Mouse (Mus musculus) kidney, adult 18-20 months (tissue): ENCODE measurements at regions not wholly inside any gene's neighbourhood (a gene's known extent, or its start where the extent isn't known, plus 50 kb on each side); places are given as distances from the start of the nearest gene placed in this dataset.
"Not testable (repeated sequence)": the region's sequence is repeated elsewhere in the genome, so short reads cannot be mapped to it uniquely, and the experiment has no call there.

Experiments
- DNase-seq: peaks from one replicate; pipeline ENCODE4 v3.0.0; 2021

DNA sequence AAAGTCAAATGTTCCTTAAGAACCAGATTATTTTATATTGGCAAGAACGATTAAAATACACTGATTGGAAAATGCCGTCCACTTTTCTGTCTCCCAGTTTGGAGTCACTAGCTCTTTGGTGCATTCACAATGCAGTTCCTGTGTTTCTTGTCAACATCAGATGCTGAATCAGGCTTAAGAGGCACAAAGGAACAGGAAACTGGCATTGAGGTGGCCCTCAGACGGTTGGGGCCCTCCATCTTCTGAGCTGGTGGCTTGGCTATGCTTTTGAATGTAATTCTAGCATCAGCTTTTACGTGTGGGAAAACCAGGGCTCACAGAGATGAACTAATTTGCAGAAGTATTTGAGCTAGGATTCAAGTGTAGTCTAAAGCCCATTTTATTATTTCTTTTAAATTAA, 282.3 kb downstream of the Hace1 start:
- DNase-seq, result no peak

DNA sequence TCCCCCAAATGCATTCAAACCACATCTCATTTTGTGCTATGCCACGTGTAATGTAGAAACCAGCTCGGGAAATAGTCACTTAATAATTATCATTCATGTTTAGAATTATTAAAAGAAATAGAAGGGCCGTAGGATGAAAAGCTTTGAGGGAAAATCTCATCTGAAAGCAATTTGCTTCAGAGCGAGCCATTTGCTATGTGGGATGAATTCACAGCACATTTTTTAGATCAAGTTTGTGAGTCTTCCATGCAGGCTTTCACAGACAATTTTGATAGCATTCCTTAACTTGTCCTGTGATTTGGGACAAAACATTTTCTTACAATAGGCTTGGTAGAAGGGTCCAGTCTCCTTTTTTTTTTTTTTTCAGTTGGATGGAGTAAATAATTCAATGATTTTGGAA, 283.1 kb downstream of the Hace1 start:
- DNase-seq, result no peak

DNA sequence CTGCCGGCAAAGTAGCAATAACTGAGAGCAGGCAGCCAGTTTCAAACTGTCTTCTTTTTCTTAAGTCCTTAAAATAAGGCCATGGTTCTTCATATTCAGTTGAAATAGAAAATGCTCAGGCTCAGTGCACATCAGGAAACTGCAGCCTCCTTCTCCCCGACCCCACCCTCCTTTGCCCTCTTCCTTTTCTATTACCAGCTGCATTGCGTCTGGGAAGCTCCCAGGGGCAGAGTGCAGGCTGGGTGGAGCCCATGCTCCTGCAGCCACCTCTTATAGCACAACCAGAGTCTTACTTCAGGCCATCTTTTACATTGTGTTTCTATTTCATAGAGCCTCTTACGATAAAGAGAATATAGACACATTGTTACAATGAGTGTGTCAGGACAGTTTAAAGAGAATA, 288.2 kb downstream of the Hace1 start:
- no peak for DNase-seq

DNA sequence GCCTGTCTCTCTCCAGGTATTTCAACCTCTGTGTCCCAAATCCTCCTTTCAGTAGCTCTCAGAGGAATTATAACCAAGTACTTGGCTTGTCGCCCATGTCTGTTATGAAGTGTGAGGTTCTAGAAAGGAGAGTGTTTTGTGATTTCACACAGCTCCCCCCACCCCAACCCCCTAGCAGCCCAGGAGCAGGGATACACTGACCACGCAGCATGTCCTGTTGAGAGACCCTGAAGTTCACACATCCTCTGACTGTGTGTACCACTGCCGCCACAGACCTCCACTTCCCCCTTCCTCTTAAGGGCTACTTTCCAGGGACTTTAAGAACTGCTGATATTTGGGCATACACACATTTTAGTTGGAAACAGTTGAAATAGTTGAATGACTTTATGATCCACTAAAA, 289.2 kb downstream of the Hace1 start:
- no peak for DNase-seq

DNA sequence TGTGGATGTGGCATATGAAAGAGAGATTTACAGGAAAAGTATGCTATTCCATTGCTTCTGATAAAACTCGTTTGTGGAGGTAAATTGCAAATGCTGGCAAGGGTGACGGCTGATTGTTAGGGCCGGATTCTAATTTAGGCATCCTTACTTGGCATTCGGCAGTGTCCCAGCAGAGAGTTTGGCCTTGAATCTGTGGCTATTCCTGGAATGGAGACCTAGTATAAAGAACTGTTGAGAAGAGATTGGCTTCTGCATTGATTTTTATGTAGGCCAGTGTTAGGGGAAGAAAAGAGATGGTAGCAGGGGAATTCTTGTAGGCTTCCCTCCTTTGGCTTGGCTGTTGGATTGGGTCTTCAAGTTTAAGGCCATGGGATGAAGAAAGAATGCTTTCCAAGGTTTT, 293.4 kb downstream of the Hace1 start:
- DNase-seq, result no peak

DNA sequence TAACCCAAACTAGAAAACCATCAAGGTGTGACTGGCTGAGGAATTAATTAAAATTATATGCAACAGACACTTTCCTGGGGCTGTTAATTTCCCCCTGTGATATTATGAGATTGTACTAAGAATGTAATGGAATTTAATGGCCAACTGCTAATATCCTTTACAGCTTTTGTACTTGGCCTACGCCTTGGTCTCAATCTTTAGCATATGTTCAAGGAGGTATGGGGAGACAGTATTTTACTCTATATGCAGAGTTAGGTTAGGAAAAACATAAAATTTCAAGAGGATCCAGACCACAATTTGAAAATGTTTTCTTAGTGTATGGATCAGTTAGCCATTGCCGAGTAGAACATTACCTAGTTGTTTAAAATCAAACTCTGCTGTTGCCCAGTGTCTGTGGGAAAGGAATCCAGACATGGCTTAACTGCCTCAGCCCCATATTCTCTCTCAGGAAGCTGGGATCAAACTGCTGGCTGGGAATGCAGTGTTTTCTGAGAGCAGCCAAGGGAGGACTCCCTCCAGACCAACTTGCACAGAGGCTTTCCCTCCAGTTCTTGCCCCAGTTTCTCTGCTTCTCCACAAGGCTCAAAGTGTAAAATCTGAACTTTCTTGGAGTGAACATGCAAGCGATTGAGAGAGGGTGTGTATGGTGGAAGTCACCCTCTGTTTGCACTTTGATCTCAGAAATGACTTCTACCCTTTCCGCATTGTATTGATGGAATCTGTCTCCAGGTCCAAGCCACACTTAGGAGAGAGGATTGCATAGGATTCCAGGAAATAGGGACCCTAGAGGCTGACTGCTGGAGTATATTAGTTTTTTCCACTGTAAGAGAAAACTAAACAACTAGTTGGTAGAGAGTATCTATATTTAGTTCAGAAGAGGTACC, 294.6 kb downstream of the Hace1 start:
- no peak for DNase-seq

DNA sequence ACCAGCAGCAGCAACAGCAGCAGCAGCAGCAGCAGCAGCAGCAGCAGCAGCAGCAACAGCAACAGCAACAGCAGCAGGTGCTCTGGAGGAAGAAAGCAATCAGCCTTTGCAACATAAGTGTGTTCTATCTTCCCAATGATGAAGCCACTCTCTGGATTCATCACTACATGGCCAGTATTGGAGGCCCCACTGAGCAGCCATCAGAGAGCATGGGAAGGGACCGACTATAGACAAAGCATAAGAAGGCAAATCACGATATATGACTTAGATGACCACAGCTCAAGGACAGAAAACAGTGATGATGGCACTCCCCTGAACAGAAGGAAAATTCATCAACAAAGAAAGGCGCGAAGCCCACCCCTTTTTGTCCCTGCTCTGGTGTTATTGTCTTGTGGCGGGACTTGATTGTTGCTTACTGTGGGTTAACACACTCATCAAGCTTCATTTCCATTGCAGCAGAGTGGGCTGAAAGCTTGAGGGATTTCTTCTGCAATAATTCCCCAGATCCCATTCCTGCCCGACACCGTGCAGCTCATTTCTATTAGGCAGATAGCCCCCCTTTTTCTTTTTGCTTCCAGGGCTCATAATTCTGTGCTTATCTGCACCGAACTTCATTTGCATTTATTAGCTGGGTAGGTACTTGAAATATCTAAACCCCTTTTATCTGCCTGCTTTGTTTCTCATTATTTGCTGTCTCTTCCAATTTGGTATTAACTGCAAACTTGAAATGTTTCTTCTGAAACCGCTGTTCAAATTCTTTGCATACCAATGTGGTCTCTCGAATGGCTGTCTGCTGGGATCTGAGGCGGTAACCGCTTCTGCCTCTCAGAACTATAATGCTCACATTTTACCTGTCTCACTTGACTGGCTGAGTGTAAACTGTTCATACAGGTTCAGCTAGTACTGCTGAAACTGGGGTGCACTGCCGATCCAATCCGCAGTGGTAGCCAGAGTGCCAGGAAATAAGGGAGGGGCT, 296.5 kb downstream of the Hace1 start:
- no peak for DNase-seq

DNA sequence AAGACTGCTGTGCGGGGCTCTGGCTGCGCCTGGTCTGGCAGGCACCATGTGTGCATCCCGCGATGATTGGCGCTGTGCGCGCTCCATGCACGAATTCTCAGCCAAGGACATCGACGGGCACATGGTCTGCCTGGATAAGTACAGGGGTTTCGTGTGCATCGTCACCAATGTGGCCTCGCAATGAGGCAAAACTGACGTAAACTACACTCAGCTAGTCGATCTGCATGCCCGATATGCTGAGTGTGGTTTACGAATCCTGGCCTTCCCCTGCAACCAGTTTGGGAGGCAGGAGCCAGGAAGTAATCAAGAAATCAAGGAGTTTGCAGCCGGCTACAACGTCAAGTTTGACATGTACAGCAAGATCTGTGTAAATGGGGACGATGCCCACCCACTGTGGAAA, 297.7 kb downstream of the Hace1 start:
- DNase-seq, result not testable (repeated sequence)

DNA sequence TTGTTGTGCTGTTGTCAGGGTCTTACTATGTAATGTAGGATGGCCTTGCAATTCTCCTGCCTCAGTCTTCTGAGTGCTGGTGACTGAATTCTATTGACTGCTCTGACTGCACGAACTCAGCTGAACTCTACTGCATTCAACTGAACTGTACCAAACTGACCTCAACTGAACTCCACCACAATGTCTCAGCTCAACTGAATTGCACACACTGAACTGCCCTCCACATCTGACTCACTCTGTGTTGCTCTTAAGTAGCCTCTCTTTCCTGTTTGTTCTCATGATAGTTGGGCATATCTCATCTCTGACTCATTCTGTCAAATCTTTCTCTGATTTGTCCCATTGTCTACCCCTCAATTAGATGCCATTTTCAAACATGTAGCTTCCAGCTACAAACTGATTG, 306.1 kb downstream of the Hace1 start:
- DNase-seq, result no peak

DNA sequence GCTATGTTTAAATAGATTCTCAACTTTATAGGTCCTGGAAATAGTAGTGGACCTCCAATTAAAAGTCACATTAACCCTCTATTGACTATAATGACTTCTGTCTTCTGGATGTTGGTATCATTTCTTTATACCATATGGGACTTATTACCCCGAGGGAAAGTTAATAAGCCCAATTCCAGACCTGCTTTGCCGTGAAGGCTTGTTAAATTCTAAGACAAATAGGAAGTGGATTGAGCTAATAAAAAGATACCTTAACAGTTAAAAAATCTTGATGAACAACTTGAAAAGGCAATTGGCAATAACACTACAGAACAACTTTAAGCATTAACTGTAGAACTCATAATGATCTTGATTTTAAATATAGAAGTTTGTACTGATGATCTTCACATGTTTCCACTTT, 309.0 kb downstream of the Hace1 start:
- DNase-seq, result no peak

DNA sequence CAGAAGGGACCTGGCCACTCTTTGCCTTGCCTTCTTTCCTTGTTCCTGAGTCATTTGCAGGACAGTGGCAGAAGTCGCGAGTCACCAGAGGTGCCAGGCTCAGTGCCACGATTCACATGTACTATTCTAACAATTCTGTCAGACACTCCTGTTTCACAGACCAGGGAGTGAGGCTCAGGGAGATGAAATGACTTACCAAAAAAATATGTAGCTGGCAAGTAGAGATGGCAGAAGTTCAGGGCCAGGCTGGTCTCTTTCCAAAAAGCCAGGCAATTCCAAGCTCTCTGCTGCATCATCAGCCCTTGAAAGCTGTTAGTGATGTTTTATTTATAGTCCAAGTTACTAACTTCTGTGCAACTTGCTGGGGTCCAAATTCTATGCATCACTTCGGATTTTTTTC, 311.2 kb downstream of the Hace1 start:
- DNase-seq, result no peak

DNA sequence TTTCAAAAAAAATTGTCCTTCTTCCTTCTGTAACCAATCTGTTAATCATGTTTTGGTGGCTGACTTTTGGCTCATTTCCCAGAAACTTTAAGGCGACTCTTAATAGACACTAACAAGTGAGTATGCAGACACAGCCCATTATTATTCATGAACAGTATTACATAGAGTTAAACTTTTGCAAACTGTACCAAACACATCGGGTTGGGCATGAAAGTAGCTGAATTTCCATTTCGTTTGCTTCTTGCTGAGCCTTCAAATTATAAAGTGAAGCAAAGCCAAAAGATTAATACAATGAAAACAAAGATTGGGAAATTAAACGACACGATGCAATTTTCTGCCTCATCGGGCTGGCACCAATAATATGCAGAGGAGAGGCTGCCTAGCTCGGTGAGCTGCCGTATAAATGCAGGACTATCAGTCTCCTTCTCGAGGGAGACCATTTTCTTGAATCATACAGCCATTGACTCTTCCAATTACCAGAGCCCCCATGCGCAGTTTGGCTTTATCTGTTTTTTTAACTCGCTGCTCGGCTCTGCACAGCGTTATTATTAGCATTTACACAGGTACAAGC, 311.8 kb downstream of the Hace1 start:
- DNase-seq, result no peak

DNA sequence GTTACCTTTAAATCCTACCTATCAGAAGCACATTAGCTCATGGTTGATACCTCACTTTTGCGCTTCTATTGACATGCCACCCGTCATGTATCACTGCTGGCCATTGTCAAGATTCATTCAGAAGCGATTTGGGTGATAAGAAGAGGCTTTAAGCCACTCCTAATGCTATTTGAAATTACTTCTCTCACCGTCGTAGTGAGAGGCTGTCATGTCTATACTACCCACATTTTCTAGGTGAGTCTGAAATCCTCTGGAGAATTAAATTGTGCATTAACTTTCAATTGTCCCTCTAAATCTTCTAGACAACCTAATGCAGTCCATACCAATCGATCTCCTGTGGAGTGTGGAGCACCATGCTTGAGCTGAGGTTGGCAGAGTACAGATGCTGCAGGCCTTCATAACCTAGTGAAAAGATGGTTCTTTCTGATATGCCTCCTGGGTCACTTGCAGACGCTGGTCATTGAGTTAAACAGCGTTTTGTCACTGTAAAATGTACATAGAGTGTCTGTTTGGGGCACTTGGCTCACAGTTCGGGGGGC, 312.5 kb downstream of the Hace1 start:
- no peak for DNase-seq

DNA sequence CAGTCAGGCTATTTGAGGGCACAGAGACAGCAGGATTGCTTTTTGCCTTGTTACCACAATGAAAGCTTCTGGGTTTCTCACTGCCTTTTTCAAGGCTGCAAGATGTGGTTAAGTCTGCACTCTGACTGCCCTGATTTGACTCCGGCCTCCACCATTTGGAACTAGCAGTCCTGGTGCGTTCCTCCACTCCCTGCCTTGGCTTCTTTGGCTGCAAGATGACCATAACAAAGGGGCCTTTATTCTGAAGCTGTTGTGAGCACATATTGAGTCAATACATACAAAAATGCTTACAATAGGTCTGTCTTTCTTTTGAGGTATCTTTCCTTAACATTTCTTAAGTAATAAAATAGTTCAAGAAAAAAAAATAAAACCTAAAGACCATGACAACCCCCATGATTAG, 314.8 kb downstream of the Hace1 start:
- DNase-seq, result no peak

DNA sequence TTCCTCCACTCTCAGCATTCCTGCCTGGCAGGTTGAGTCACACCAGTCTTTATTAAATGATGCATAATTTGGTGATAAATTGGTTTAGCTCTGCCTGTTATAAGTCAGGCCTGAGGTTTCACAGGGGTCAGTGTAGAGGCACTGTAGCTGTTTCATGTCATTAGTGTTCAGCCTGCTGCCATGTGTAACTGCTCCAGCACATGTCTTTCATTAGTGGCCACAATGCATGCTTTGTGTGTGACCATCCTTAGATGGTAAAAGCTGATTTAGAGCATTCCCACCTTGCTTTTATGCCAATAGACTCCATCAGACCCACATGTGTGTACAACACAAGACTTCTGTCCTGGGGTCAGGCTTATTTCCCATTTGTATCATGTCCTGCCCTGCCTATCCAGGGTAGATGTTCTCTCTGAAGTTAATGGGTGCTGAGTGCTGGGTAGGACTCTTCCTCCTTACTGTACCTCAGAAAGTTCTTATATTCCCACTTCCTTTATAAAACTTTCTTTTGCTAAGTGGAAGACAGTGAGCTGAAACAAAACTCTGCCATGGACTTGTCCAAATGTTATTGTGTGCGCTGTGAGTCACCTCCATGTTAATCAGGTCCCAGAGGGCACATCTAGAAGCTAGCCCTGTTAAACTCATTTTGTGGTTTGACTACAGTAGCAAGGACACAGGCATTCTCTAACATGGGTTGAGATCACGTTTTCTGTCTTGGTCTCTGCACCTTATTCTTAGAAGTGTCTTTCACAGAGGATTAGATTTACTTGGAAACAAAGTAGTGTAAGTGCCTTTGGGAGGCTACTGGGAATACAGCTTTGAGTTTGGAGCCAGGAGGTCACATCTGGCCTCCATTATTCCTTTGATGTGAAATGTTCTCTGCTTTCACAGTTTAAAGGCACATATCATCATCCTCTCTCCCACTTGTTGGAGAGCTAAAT, 316.5 kb downstream of the Hace1 start:
- no peak for DNase-seq

DNA sequence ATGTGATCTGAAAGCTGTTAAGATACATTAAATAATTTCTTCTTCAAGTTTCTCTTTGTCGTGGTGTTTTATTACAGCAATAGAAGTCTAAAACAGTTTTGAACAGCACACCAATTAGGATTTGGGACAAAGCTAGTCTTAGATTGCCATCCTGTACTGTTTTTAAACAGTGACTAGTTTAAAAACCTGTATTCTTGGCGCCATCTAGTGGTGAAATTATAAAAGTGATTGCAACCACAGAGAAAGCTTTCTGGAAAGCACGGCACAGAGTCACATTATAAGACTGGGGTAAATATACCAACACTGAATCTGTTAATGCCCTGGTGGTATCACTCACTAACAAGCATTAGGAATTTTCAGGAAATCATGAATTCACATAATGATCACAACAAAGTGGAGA, 339.3 kb downstream of the Hace1 start:
- no peak for DNase-seq

DNA sequence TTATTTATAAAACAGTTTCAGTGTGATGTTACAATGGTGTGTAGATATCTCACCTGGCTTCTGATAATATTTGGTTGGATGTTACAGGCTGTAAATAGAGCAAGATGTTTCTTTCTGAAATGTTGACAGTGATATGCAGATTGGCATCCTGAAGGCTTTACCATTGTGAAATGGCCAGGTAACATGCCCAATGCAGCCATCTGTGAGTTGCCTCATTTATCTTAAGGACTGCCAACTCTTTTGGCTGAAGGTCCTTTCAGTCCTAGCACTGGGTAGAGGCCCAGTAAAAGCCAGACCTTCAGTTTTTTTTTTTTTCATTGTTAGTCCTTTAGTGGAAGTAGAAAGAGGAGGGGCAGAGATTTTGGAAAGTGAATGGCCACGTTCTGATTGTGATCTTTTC, 348.1 kb downstream of the Hace1 start:
- no peak for DNase-seq

DNA sequence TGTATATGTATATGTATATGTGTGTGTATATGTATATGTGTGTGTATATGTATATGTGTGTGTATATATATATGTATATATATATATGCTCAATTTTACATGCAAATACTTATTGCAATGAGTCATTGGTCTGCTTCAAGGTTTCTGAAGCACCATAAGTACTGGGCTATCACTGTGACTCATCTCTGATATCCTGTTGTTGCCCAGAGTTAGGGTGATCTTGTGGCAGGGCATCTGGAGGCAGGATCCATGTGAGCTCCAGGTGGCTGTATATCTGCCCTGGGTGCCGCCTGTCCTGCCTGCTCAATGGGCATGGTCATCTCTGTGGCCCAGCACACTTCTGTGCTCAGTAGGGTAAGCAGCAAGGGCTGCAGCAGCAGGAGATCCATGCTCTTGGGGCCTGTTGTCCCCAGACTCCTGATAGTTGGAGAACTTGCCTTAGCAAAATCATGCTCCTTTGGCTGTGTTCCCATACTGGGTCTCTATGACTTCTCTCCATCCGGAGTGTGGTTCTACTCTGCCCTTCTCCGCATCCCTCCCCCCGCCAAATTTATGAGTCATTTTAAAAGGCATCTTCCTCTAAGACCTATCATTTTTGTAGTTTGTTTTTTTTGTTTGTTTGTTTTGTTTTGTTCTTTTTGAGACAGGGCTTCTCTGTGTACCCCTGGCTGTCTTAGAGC, 356.1 kb downstream of the Hace1 start:
- no peak for DNase-seq

DNA sequence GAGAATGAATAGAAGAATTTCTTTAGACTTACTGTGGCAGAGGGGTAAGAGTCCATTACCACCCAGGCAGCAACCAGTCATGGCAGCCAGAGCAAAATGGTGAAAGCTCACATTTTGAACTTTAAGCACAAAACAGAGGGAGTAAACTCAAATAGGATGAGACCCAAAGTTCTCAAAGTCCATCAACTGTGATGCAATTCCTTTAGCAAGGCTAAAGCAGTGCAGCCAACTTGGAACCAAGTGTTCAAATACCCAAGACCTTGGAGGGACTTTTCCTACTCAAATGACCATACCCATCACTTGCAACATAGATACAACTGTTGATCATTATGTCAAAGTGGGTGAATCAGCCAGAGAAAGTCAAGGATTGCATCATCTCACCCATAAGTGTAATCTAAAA, 380.1 kb downstream of the Hace1 start:
- no peak for DNase-seq

DNA sequence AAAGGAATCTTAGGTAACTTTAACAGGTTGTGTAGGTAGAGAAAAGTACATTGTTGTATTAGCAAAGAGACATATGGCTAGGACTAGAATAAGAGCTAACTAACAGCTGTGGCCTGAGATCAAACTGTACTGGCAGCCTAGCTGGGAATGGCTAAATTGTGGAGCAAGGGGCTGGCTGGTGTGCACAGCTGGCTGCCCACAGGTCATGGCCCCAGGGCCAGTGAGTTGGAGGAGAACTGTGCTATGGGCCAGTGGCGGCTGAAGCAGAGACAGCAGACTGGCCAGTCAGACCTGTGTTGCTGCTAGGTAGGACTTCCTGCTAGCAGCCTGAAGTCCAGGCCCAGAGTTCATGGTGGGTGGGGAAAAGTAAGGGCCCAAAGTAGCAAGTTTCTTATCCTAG, 394.6 kb downstream of the Hace1 start:
- no peak for DNase-seq

DNA sequence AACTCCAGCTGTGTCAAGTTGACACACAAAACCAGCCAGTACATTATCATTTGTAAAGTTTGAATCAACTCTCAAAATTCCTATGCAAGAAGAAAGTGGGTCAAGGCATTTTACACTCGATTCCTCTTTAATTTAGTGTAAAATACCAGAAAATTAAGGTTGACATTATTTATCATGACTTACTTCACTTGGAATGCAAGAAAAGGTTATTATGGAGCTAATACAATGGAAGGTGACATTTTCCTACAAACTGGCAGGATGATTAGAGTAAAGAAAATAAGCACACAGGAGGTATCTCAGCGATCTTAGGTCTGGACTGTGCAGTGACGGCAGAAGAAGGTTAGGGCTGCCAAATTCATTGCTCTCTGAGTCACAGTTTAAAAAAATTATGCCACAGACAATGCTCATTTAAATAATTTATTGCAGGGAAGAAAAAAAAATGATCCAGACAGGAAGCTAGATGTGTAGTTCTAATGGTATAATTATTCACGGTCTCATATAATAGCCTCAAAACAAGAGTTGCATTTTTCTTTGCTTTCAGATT, 405.2 kb downstream of the Hace1 start:
- no peak for DNase-seq
